Mouse (Mus musculus) adrenal gland, postnatal 36 days (tissue): ENCODE results near the gene Siglec1. TPM values are rescaled to one million over a fixed set of nuclear protein-coding genes. Genes with fewer than 3 reads are reported as not detected.
A peak's percentile ranks its signal among the peaks of the same experiment; 100 is the strongest.
"Not testable (repeated sequence)": the region's sequence is repeated elsewhere in the genome, so short reads cannot be mapped to it uniquely, and the experiment has no call there.

Experiments used
- DNase-seq, 2 experiments: peaks; one replicate each; pipeline ENCODE4 v3.0.0; 2021; ENCODE audit warnings: mixed read lengths in 1 of 2
- total RNA-seq, 2 experiments: library from RNA; stranded (reverse); gene quantifications; 2 replicates each; pipeline ENCODE4 v1.2.3; 2021

The Siglec1 gene
- total RNA-seq, 2 experiments from 2014 or later: 4.2 to 4.7 TPM

DNA sequence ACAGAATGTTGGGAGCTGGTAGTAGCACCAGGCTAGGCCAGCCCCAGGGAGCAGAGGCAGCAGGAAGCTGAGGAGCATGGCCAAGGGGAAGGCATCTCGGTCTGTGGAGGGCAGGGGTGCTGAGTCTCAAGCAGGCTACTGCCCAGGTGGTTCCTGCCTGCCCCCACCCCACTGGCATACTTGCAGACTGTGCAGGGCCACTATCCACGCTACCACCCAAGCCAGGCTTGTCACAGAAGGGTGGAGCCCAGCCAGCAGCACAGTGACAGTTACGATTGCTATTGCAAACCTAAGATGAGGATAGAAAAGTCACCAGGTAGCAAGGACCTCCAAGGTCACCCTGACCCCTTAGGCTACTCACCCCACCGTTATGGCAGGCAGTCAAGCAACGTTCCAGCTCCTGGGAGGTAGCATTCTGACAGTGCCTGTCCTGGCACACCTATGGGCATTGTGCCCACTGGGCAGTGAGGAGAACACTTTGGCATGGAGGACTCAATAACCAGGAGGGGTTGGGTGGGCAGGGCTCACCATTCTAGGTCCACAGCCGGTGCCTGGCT lies 33.6 kb downstream of the Siglec1 start:
- DNase-seq: no peak

DNA sequence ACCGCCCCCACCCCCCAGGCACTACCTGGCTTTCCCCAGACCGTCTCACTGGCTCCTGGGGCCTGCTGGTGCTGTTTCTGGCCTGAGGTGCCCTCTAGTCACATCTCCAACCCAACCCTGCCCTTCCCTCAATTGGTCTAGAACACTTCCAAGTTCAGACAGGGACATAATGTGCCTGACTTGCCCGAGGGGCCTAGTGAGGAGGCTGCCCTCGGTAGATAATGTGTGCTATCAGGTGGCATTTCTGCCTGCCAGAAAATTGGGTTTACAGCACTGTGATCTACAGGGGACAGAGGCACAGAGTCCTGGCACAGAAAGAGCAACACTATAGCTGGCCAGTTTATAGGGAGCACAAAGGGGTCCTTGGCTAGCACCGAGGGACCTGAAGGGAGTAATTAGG lies 34.5 kb downstream of the Siglec1 start:
- DNase-seq: no peak

DNA sequence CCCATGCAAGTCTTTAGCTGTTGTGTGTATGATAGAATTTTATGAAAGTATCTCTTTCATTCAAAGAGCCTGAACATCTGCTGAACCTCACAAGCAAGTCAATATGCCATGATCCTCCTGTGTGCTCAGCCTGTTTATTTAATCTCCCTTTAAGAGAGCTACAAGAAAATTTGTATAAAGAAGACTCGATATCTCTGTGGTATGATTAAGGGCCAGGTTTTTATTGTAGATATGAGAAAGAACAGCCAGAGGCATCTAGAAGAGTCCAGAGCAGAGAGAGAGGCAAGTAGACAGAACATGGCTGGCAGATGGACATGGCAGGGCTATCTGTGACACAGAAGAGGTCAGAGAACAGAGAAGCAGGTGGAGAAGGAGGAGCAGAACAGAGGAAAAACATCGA lies 40.5 kb downstream of the Siglec1 start:
- no peak for DNase-seq

DNA sequence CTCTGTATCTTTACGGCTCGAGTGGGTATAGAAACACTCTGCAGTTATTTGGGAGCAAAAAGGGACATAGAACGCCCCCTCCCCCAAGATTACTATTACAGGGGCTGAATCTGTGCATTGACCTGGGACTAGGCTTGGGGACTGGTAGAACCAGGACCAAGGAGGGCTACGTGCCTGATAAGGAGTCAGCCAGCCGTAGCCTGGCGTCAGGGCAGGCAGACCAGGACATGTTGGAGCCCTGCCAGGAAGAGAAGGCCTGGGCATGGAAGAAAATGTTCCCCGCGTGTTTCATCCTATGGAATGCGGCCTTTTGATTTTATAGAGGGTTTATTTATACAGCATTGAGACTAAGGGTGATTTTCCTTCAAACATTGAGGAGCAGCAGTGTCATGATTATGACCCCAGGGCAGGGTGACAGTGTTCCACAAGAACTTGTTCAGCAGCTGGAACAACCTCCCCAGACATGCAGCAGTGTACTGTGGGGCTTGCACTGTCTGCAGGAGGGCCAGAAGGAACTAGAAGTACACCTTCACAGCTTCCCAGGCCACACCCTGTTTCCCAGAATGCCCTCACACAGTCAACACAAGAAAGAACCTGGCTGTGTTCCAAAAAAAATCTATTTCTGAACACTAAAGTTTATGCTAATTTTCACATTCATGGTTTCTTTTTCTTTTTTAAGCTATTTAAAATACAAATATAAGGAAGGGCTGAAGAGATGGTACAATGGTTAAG lies 41.4 kb downstream of the Siglec1 start:
- no peak for DNase-seq

DNA sequence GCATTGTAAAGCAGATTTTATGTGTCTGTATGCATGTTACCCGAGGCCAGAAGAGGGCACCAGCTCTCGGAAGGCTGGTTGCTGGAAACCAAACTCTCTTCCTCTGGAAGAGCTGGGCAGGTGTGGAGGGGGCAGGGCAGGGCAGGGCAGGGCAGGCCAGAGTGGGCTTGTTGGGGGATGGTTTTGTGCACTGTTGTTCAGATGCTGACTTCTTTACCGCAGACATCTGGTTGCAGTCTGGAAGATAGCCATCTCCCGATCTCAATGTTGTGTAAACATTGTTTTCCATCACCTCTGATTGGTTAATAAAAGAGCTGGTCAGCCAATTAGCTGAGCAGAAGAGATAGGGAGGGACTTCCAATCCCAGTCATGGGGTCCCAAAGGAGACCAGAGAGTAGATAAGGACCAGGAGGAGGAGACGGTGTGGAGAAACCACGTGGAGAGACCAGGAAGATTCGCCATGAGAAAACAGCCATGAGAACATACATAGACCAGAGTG lies 42.2 kb downstream of the Siglec1 start:
- no peak for DNase-seq

DNA sequence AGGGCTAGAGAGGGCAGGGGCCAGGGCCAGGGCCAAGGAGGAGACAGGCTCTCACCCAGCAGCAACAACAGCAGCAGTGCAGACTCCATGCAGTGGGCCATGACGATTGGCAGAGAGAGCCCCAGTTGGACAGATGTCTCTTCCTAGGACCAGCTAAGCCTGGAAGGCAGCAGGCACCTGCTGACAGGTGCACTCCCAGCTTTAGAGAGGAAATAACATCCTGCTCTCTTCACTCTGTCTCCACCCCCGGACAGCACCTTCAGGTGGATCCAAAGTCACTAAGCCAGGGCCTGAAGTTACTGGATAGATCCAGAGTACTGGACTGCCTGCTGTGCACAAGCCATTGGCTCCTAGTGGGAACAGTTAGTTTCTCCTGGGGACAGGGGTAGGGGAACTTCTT lies 43.6 kb downstream of the Siglec1 start, which contains the start of gene Gfra4:
Gene Gfra4 (minus strand): TSS at position 101 of the 400 bp plus-strand sequence.
- no peak for DNase-seq

DNA sequence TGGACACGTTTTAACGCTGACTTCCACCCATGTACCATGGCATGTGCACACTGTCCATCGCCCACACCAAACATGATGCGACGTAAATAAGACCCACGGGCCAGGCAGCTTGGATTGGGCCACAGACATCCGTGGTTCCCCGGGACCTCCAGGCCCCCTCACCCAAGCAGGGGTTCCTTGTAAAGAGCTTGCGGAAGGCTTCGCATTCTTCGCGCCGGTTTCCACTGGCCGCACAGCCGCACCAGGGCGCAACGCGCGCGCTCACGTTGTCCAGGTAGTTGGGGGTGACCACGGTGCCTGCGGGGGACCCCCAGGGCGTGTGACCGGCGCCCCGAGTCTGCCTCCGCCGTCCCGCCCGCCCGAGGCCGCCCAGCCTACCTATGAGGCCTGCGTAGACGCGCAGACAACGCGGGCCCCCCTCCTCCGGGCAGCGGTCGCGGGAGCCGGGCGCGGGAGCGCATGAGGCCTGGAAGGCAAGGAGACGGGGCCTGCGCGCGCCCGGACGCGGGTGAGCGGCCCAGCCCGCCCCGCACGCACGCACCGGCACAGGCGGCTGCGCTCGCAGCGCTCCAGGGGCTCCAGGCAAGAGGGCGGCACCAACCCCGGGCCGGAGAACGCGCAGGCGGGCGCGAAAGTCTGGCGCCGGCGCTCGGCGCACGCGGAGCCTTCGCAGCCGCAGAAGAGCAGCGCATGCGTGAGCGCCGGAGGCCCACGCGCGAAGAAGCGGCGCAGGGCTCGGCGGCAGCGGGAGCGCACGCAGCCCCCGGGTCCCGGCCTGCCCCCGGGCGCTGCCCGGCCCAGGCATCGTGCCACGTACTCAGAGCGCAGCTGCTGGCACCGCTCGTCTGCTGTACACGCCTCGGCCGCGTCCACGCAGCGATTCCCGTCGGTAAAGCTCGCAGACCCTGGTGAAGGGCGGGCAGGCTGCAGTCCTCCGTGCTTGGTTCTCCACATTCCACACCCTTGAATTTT lies 45.4 kb downstream of the Siglec1 start:
- peak; percentile 28 to 47 for DNase-seq

DNA sequence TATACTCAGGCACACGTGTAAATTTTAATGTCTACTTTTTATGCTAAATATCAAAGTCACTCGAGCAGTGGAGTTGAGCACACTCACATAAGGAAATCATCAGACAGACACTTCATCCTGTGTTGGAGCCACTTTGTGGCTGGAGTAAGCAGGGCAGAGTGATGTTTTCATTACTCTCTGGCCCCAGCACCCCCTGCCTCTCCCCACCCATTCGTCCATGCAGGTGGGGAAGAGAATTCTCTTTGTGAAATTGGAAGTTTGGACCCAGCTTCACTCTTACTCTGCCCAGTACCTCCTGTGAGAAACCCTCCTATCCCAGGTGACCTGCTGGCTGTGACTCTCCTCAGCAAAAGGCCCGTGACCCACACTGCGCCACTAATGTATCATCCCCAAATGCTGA lies 47.9 kb downstream of the Siglec1 start:
- no peak for DNase-seq

DNA sequence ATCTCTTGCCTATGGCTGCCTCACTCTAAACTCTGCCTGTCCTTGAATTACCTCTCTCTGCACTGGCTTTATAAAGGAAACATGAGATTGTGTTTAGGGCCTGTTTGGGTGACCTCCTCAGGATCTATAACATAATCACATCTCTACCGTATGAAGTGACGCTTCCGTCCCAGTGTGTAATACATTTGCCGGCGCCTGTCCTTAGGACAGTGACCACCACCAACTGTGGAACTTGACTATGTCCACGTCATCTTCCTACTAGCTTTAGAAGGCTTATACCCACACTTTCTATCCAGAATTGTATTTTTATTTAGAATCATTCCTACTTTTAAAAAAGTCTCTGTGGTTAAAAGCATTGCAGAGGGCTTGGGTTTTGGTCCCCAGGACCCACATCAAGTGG lies 48.4 kb downstream of the Siglec1 start:
- DNase-seq: no peak

DNA sequence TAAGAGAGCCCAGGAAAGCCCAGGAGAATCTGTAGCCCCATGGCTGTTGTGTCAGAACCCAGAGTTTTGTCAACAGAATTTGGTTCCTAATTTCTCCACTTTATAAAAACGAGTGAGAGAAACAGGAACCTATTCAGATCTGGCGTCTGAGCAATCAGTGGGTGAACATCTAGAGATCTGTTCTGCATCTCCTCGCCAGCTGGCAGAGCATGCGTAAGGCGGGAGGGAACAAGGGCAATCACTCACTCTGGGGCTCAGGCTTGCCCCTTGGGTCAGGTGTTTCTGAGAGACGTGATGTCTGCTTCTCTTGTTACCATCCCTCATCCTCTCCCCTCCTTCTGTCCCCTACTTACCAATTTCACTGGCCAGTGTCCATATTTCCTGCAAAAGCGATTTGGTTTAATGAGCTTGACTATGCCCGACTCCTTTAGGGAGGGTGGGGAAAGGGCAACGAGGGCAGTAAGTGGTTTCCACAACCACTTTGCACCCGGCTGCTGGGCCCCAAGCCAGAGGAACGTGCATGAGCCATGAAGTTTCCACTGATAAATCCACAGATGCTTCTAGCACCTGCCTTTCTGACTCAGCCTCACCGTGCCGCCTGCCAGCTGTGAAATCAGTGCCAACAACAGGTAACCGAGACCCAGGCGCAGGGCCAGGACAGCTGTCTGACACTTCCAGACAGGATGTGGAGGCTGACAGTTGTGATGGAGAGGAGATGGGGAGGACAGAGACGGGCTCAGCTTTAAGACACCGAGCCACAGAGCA lies 49.2 kb downstream of the Siglec1 start:
- DNase-seq: peak; percentile 16 to 30

DNA sequence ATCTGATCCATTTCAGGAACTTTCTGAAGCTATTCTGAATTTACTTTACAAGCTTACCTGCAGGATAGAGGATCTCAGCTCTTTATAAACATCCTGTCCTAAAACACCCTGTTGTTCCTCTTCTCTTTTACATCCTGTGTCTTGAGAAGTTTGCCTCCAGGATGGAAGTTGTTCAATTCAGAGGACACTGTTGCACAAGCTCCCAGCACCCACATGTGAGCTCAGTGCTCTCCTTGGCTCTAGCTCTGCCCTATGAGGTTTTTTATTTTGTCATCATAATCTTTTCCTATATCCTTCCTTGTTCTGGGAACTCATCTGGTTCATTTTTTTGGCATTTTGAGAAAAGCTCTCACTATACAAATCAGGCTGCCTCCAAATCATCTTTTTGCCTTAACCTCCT lies 49.8 kb downstream of the Siglec1 start:
- no peak for DNase-seq

DNA sequence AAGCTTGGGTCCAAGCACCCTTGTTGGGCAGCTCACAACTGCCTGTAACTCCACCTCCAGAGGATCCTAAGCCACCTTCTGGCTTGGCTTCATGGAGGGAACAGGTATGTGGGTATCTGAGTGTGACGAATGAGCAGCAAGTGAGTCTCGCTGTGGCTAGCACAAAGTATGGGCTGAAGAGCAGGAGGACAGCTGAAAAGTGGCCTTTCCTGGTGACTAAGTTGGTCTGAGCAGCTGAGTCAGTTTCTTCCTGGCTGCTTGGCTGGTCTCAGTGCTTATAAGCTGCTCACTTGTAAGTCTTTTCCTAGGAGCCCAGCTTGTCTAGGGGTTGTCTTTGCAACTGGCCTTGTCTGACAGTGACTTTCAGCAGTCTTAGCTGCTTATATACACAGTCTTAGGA lies 50.2 kb downstream of the Siglec1 start:
- no peak for DNase-seq

DNA sequence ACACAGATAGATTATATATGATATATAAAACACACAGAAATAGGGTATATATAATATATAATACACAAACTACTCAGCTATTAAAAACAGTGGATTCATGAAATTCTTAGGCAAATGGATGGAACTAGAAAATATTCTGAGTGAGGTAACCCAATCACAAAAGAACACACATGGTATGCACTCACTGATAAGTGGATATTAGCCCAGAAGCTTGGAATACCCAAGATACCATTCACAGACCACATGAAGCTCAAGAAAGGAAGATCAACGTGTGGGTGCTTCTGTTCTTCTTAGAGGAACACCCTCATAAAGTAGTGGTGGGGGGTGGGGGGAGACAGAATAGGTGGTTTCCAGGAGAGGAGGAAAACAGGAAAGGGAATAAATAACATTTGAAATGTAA lies 55.2 kb downstream of the Siglec1 start:
- DNase-seq: not testable (repeated sequence)

DNA sequence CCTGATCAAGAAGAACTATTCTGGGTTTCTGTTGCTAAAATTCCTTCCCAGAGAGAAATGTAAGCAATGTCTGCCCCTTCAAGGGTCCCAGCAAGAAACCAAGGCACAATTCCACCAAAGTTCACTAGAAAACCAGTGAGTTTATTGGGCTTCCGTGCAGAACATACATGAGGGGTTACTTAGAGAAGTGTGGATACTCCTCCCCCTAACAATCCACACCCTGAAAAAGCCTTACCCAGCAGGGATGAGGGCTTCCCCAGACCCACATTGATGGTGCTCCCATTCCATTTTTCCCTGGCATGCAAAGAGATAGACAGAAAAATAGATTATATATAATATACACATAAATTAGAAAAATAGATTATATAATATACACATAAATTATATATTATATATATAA lies 55.6 kb downstream of the Siglec1 start:
- no peak for DNase-seq

DNA sequence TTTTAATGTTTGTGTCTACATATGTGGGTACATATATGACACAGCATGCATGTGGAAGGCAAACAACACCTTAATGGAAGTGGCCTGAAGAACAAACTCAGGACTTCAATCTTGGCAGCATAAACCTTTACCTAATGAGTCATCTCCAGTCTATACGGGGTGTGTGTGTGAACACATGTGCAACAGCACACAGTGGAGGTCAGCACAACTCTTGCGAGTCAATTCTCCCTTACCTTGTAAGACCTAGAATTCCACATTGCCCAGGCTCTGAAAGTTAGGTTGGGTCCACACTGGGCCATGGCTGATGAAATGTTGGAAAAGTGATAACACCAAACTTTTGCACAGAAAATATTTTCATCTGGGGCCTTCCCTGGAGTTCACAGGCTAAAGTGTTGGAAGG lies 56.0 kb downstream of the Siglec1 start:
- DNase-seq: no peak

DNA sequence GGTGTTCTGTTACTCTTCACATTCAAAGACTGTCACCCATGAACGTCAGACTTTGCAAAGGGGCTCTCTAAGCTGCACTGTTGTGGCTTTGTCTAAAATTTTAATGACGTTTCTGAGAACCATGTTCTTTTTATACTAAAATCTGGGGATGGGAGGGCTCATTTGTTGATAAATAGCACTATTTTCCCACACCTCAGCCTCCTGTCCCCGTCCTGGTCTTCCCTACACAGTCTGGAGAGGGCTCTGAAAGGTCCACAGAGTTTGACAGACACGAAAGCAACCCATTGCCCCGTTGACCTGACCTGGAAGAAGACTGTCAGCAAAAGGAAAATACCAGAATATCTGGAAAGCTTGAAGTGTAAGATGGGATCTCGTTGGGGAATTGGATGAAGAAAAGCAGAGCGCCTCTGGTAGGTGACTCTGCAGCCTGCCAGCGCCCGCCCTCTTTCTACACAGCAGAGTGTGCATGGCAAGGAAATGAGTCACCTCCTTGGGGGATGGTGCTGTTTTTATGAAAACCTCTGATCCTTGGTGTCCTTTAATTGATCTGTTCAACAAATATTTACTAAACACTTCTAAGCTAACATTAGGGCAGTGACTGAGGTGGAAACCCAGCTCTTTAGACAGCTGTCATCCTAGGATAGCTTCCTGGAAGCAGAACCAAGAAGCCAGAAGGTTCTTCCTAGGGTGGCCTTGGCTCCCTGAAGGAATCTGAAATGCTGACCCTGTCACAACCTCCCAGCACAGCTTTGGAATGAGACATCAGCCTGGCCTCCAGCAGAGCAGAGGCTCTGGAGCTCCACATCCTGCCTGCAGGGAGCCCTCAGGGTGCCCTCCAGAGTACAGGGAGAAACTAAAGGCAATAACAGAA lies 57.3 kb downstream of the Siglec1 start:
- peak; percentile 27 to 61 for DNase-seq

DNA sequence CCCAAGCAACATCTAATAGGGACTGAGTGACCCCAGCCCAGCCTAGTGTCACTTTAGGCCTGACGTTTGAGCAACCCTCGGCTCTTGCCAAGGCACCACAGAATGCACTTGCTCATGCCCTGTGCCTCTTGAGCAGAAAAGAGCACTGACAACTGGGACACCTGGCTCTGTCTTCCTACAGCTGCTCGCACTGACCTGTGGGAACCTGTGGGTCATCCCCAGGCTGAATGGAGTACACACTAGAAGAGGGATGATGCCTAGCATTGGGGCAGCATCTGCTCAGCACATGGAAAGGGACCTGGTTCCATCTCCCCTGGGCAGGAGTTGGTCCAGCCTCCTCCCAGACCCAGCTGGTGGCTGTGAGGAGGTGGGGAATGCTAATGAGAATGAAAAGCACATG lies 59.6 kb downstream of the Siglec1 start:
- DNase-seq: no peak

DNA sequence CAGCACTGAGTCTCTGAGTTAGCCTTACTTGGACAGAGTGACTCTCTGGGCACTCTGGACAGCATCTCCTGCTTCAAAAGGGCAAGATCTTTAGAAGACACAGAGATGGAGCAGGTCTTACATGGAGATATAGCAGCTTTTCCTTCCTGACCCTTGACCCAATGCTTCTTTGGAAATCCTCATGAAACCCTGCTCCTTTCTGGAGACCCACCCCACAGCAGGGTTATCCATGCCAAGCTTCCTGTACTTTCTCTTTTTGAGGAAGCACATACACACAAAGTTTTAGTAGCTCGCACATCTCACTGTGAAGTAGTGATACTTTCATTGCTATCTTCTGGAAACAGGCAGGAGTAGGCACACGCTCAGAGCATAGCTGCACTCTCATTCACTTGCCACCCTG lies 61.3 kb downstream of the Siglec1 start:
- DNase-seq: peak; percentile 14 to 46
